Mouse (Mus musculus) v-Abl transformed pro-B cells (cell line): Measurements from ENCODE around the gene Trir.

Source experiments
- in situ Hi-C, 2 experiments: fragments of 400-800 bp; cut with MboI; formaldehyde crosslinking; loops; one replicate each; pipeline ENCODE4 v1.15.1; 2025; ENCODE audit not compliant: unreplicated experiment in 2 of 2

Gene Trir

DNA sequence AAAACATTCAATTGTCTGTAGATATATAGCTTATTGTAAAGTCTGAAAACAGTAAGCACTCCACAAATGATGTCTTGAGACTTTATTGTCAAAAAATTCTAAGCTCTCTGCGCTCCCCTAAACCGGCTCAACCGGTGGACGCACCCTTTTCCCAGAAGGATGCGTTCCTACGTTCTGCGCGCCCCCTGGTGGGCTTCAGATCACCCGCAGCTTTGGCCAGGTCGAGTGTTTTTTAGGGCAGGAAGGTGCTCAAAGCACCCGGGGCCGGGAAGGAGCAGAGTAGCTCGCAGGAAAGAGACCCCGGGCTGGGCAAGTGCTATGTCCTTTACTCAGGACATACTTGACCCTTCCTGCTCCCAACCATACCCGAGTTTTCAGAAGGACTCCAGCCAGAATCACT is 36.8 kb upstream of the Trir start:
- in situ Hi-C loops: loop anchor here (5.0 to 25.0 kb wide), 2 partner anchors 33 to 422 kb away; no protein-coding TSS in a partner anchor

DNA sequence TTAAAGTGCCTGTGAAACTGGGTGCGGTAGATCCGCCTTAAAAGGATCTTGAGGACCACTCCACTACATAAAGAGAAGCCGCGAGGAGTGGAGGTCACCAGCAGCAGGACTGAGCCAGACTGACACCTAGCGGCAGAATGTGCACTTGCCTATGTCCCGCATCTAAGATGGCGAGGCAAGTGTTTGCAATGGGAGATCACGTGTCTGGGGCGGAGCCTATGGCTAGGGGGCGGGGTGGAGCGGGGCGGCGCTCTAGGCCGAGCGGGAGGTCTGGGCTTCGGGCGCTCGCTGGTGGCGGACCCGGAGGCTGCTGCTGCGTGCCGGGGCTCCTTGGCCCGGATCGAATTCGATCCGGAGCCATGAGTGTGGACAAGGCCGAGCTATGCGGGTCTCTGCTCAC is 36.3 kb upstream of the Trir start, which contains the start of gene Hook2:
TSS of gene Hook2 (plus strand) at position 255 of the 400 bp plus-strand sequence.
- in situ Hi-C loops: loop anchor here (5.0 to 25.0 kb wide), 2 partner anchors 33 to 422 kb away; no protein-coding TSS in a partner anchor

DNA sequence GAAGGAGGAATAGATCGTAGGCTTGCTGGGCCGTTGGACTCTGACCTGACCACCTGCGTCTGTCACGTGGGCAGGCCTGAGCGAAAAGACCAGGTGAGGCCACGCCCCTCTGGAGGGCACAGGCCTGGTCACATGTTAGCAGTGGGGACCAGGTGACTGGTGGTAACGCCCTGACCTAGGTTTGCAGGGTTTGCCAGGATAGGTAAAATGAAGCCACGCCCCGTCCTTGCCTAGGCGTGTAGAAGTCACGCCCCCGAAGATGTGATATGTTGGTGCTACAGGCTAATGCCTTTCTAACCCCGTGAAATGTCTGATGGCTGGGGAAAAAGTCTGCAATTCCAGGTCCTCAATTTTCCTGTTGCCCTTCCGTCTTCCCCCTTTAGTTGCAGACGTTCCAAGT is 35.8 kb upstream of the Trir start:
- in situ Hi-C loops: loop anchor here (5.0 to 25.0 kb wide), 2 partner anchors 34 to 421 kb away; no protein-coding TSS in a partner anchor

DNA sequence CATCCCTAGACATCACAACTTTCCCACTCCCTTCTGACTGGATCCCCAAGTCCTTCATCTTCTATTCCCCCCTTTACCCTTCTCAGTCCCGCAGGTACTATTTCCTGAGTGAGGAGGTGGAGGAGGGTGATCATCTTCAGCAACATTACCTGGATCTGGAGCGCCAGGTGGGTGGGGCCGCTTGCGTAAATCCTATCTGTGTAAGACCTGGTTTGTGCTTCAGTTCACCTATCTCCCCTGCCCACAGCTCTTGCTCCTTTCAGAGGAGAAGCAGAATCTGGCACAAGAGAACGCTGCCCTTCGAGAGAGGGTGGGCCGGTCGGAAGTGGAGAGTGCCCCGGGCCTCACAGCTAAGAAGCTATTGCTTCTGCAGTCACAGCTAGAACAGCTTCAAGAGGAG is 32.2 kb upstream of the Trir start:
- in situ Hi-C loops: loop anchor here (5.0 to 25.0 kb wide), 2 partner anchors 37 to 418 kb away; no protein-coding TSS in a partner anchor

DNA sequence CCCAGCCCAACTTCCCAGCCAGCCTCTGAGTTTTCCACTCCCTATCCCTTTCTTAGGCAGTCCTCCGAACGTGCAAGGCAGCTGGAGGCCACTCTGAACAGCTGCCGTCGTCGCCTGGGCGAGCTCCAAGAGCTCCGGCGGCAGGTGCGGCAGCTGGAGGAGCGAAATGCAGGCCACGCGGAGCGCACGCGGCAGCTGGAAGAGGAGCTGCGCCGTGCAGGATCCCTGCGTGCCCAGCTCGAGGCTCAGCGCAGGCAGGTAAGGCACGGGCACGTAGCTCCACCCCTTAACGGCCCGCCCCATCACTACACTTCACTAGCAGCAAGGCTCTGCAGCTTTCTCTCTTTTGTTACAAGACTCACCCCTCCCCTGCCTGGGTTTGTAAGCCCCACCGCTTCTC is 30.9 kb upstream of the Trir start:
- in situ Hi-C loops: loop anchor here in 1 of 2 experiments (5.0 to 25.0 kb wide), 2 partner anchors 68 to 417 kb away; no protein-coding TSS in a partner anchor

GRCm38 (mm10) chr8:84996978-84997377 is 29.6 kb upstream of the Trir start:
- in situ Hi-C loops: loop anchor here in 1 of 2 experiments (5.0 to 25.0 kb wide), 2 partner anchors 70 to 415 kb away; no protein-coding TSS in a partner anchor

GRCm38 (mm10) chr8:84997649-84998295 is 28.9 kb upstream of the Trir start:
- in situ Hi-C loops: loop anchor here in 1 of 2 experiments (5.0 to 25.0 kb wide), 2 partner anchors 70 to 415 kb away; no protein-coding TSS in a partner anchor

DNA sequence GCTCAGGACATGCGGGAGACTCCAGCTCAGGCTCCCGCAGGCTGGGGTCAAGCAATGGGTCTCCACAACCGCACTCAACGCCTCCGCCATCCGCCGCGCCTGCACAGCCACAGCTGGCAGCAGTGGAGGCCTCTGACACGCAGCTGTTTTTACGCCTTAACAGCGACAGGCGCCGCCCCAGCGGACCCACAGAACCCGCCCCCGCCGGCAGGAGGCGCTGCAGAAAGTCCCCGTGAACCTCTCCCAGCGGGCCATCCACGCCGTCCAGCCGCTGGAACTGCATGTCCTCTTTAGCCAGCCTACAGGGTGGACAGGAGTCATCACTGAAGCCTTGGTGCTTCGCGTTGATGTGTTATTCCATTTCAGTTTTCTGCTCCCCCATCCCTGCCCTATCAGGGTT is 18.9 kb upstream of the Trir start:
- in situ Hi-C loops: no loop called here

DNA sequence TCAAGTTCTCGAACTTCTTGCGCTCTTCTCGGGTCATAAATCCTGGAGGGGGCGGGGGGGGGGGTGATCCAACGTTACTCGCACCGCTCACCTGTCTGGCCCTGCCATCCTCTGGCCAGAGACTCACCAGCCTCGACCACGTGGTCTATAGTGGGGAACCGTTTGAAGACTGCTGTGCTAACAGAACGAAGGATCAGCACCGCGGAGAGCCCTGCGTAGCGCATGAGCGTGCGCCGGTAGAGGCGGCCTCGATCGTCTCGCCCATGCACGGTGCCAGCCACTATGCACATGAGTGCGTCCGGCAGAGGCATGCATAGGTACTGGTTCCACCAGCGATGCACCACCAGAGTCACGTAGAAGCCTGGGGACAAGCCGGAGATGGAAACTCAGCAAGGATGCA is 15.4 kb upstream of the Trir start:
- in situ Hi-C loops: no loop called here

GRCm38 (mm10) chr8:85013230-85013840 is 13.3 kb upstream of the Trir start:
- in situ Hi-C loops: no loop called here

DNA sequence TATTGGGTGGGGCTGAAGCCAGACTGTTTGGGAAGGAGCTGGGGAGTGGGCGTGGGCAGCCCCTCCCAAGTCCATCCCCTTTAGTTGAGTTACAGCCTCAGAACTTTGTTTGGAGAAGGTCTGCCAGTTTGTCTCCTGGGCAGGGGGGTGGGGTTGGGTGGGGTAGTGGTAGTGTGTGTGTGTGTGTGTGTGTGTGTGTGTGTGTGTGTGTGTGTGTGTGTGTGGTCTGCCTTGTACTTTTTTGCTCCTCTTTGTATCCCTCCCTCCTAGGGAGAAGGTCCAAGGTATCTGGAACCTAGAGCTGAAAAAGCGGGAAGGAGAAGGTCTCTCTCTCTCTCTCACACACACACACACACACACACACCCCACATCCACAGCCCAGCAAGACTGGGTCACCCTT is 12.2 kb upstream of the Trir start, which contains the start of gene Best2:
TSS of gene Best2 (minus strand) at position 101 of the 400 bp plus-strand sequence.
- in situ Hi-C loops: no loop called here

GRCm38 (mm10) chr8:85016724-85017123 is 9.9 kb upstream of the Trir start:
- in situ Hi-C loops: no loop called here

GRCm38 (mm10) chr8:85017209-85017608 is 9.4 kb upstream of the Trir start:
- in situ Hi-C loops: no loop called here

DNA sequence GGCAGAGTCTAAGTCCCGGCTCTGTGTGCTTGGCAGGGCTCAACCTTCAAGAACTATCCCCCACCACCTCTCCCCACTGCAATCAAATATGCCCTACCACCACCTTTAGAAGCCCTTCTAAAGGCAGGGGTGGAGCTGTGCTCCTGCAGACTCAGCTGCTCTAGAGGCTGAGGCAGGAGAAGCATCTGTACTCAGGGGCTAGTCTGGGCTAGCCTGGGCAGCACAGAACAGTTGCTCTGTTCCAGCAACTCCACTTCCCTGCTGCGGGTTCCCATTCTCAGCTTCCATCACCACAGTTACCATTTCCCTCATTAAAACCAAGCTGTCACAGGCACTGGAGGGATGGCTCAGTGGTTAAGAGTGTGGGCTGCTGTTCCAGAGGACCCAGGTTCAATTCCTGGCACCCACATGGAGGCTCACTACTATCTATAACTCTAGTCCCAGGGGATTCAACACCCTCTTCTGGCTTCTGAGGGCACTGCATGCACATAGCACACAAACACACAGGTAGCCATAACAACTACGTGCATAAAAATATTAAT is 5.0 kb upstream of the Trir start:
- in situ Hi-C loops: loop anchor here (10.0 kb wide), 2 partner anchors 47 to 53 kb away; partner anchors contain the start of genes Dhps (in 1 of the 2) and Junb (in 1 of the 2)

DNA sequence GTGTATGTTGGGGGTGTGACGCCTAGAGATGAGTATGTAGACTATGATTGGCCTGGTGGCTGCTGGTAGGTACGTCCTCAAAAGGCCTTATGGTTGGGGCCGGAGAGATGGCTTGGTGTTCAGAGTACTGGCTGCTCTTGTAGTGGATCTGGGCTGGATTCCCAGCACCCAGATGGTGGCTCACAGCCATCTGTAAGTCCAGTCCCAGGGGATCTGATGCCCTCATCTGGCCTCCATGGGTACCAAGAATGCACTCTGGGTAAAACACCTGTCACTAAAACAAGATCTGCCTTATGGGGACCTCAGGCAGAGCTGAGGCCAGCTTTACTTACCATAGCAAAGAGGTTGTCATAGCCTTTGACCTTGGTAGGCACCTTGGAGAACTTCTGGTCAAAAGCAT is 2.8 kb upstream of the Trir start:
- in situ Hi-C loops: loop anchor here (10.0 kb wide), 2 partner anchors 49 to 51 kb away; partner anchors contain the start of genes Dhps (in 1 of the 2) and Junb (in 1 of the 2)

- in situ Hi-C loops: loop anchor here (5.0 to 10.0 kb wide), 3 partner anchors 49 to 58 kb away; partner anchors contain the start of genes Dhps (in 1 of the 2), Gm49661 (in 1 of the 2), Junb (in 1 of the 2) and Prdx2 (in 1 of the 2)
Measured at GRCm38 (mm10) chr8:85025098-85025932, 1.3 kb upstream of the Trir start, which contains the start of gene Asna1. Gene Asna1 (minus strand): TSS chr8:85025281.

DNA sequence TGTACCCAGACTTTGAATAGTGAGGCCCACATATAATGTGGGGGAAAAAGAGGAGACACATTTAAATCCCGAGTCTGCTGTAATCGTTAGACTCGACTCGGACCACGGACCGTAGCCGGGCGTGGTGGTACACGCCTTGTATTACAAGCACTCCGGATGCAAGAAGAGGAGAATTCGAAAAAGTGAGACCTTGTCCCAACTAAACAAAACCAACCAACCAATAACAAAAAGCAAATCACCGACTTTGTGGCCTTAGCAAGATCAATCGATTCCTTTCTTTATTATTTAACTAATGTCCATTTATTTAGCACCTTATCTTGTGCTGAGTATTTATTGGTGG is 863 bp downstream of the Trir start:
- in situ Hi-C loops: loop anchor here (5.0 to 10.0 kb wide), 3 partner anchors 47 to 60 kb away; partner anchors contain the start of genes Dhps (in 1 of the 2), Gm49661 (in 1 of the 2), Junb (in 1 of the 2) and Prdx2 (in 1 of the 2)

DNA sequence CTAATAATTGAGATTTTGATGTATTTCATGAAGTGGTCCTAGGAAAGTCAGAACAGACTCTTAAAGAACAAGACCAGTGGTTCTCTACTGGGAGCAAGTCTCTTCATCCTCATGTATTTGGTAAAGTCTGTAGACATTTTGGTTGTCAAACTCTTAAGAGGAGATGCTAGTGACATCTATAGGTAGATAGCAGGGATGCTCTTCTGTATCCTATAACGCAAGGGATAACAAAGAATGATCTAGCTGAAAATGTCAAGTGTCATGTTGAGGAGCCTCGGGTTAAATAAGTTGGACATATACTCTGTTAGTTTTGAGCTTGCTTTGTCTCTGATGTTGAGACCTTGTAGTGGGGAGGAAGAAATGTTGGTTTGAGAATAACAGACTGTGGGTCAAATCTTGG is 1.3 kb downstream of the Trir start:
- in situ Hi-C loops: loop anchor here (5.0 to 10.0 kb wide), 3 partner anchors 47 to 61 kb away; partner anchors contain the start of genes Dhps (in 1 of the 2), Gm49661 (in 1 of the 2), Junb (in 1 of the 2) and Prdx2 (in 1 of the 2)

DNA sequence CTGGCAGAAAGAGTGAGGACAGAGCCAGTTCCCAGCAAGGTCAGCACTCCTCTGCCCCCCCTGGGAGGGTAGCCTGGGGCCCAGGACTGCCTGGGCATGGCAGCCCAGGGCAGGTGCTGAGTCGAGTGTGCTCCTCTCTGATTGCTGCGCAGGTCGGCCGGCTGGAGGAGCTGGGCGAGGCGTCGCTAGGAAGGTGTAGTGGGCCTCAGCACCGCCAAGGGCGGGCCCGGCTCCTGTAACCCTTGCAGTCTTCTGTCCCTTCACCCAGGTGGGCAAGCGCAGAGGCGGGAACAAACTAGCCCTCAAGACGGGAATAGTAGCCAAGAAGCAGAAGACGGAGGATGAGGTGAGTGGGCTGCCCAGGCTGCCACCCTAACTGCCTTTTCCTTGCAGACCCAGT is 2.6 kb downstream of the Trir start:
- in situ Hi-C loops: loop anchor here (5.0 to 10.0 kb wide), 3 partner anchors 46 to 62 kb away; partner anchors contain the start of genes Dhps (in 1 of the 2), Gm49661 (in 1 of the 2), Junb (in 1 of the 2) and Prdx2 (in 1 of the 2)
